Mouse (Mus musculus): Measurements from ENCODE around the gene Snx22.

Snx22 gene

GRCm38 (mm10) chr9:66068971-66069391, 538 bp downstream of the Snx22 start:
- DNase-seq (ENCODE audit: low spot score in 2 of 2) = no peak

- DNase-seq (ENCODE audit: low spot score in 2 of 2) = no peak
Measured at GRCm38 (mm10) chr9:66068056-66068455, 1.5 kb downstream of the Snx22 start.

- DNase-seq (ENCODE audit: low spot score in 2 of 2) = no peak
Measured at GRCm38 (mm10) chr9:66067542-66067941, 2.0 kb downstream of the Snx22 start.

GRCm38 (mm10) chr9:66066791-66067190, 2.7 kb downstream of the Snx22 start:
- DNase-seq (ENCODE audit: low spot score in 2 of 2) = no peak

GRCm38 (mm10) chr9:66064316-66064715, 5.2 kb downstream of the Snx22 start:
- DNase-seq (ENCODE audit: low spot score in 2 of 2) = no peak

GRCm38 (mm10) chr9:66063446-66063845, 6.1 kb downstream of the Snx22 start:
- DNase-seq (ENCODE audit: low spot score in 2 of 2) = no peak

GRCm38 (mm10) chr9:66061656-66062055, 7.9 kb downstream of the Snx22 start:
- no peak for DNase-seq (ENCODE audit: low spot score in 2 of 2)

GRCm38 (mm10) chr9:66060986-66061385, 8.5 kb downstream of the Snx22 start:
- no peak for DNase-seq (ENCODE audit: low spot score in 2 of 2)

GRCm38 (mm10) chr9:66060308-66060647, 9.2 kb downstream of the Snx22 start:
- DNase-seq (ENCODE audit: low spot score in 2 of 2) = no peak

GRCm38 (mm10) chr9:66059583-66060307, 9.8 kb downstream of the Snx22 start, which contains the start of gene Ppib:
Ppib (plus strand) TSS chr9:66060222.
- DNase-seq (ENCODE audit: low spot score in 2 of 2) = peak; percentile 98

GRCm38 (mm10) chr9:66053620-66054019, 15.9 kb downstream of the Snx22 start:
- DNase-seq (ENCODE audit: low spot score in 2 of 2) = no peak

- no peak for DNase-seq (ENCODE audit: low spot score in 2 of 2)
Measured at GRCm38 (mm10) chr9:66052731-66053130, 16.8 kb downstream of the Snx22 start.

- DNase-seq (ENCODE audit: low spot score in 2 of 2) = no peak
Measured at GRCm38 (mm10) chr9:66051493-66051892, 18.0 kb downstream of the Snx22 start.

GRCm38 (mm10) chr9:66049931-66050601, 19.5 kb downstream of the Snx22 start:
- no peak for DNase-seq (ENCODE audit: low spot score in 2 of 2)

GRCm38 (mm10) chr9:66043241-66043640, 26.3 kb downstream of the Snx22 start:
- DNase-seq (ENCODE audit: low spot score in 2 of 2) = no peak

- DNase-seq (ENCODE audit: low spot score in 2 of 2) = no peak
Measured at GRCm38 (mm10) chr9:66042331-66042730, 27.2 kb downstream of the Snx22 start.

GRCm38 (mm10) chr9:66040801-66041200, 28.7 kb downstream of the Snx22 start:
- peak in 1 of 2 experiments; percentile 58 for DNase-seq (ENCODE audit: low spot score in 2 of 2)

GRCm38 (mm10) chr9:66039290-66039689, 30.2 kb downstream of the Snx22 start:
- DNase-seq (ENCODE audit: low spot score in 2 of 2) = peak; percentile 50 to 51

GRCm38 (mm10) chr9:66038581-66038980, 30.9 kb downstream of the Snx22 start:
- no peak for DNase-seq (ENCODE audit: low spot score in 2 of 2)

GRCm38 (mm10) chr9:66038082-66038481, 31.4 kb downstream of the Snx22 start:
- peak; percentile 52 to 65 for DNase-seq (ENCODE audit: low spot score in 2 of 2)

GRCm38 (mm10) chr9:66020601-66021000, 48.9 kb downstream of the Snx22 start:
- DNase-seq (ENCODE audit: low spot score in 2 of 2) = no peak

Data from right cerebral cortex, postnatal 36 days (tissue).